Mouse (Mus musculus) ES-E14 (cell line): ENCODE results near the gene Celsr1. TPM values are rescaled to one million over a fixed set of nuclear protein-coding genes. Genes with fewer than 3 reads are reported as not detected.

Source experiments
- DNase-seq: peaks from one replicate; pipeline ENCODE4 v3.0.0-alpha.2; 2013; ENCODE audit warnings: low read depth, low spot score
- H3K27ac ChIP-seq: 2 replicates; pipeline ENCODE4 v1.5.1; 2012; ENCODE audit warnings: low read depth, mild to moderate bottlenecking, low read length, moderate library complexity, mixed read lengths; ENCODE audit not compliant: poor library complexity, insufficient read depth, severe bottlenecking
- H3K36me3 ChIP-seq: 2 replicates; pipeline ENCODE4 v1.6.1; 2012; ENCODE audit warnings: mild to moderate bottlenecking, low read length, moderate library complexity, mixed read lengths; ENCODE audit not compliant: control insufficient read depth, poor library complexity, insufficient read depth, severe bottlenecking
- H3K4me1 ChIP-seq, 2 experiments: fragments of 150-350 bp in 1 of 2; sonication (generic) in 1 of 2; 2 replicates each; pipeline ENCODE4 v1.6.1; 2012; ENCODE audit warnings: low read length in 2 of 2, mild to moderate bottlenecking in 1 of 2, mixed read lengths in 1 of 2; ENCODE audit not compliant: control insufficient read depth in 2 of 2, insufficient read depth in 2 of 2, poor library complexity in 1 of 2
- H3K4me3 ChIP-seq, 2 experiments: fragments of 150-350 bp in 1 of 2; sonication (generic) in 1 of 2; 2 replicates each; pipeline ENCODE4 v1.5.1; 2012; ENCODE audit warnings: low read length in 2 of 2, low read depth in 1 of 2, mild to moderate bottlenecking in 1 of 2, mixed read lengths in 1 of 2; ENCODE audit not compliant: insufficient read depth in 1 of 2, poor library complexity in 1 of 2, severe bottlenecking in 1 of 2
- H3K9ac ChIP-seq: 2 replicates; pipeline ENCODE4 v1.6.1; 2012; ENCODE audit warnings: low read depth, mild to moderate bottlenecking, low read length, mixed read lengths; ENCODE audit not compliant: poor library complexity, insufficient read depth, severe bottlenecking
- H3K9me3 ChIP-seq: fragments of 150-350 bp; sonication (generic); 2 replicates; pipeline ENCODE4 v1.6.1; 2012; ENCODE audit warnings: low read depth, mild to moderate bottlenecking, low read length; ENCODE audit not compliant: control insufficient read depth, insufficient read depth
- CHD2 ChIP-seq: IDR thresholded peaks from 2 replicates; pipeline ENCODE4 v1.6.1; 2014; ENCODE audit warnings: mild to moderate bottlenecking, low read depth, low read length, inconsistent platforms
- HCFC1 ChIP-seq: IDR thresholded peaks from 2 replicates; pipeline ENCODE4 v1.6.1; 2012; ENCODE audit warnings: low read length, inconsistent platforms, borderline replicate concordance; ENCODE audit not compliant: insufficient read depth
- MAFK ChIP-seq: IDR thresholded peaks from 2 replicates; pipeline ENCODE4 v1.6.1; 2014; ENCODE audit warnings: mild to moderate bottlenecking, low read depth, low read length, inconsistent platforms; ENCODE audit not compliant: insufficient read depth
- ZC3H11A ChIP-seq: IDR thresholded peaks from 2 replicates; pipeline ENCODE4 v1.6.1; 2012; ENCODE audit warnings: low read depth, mild to moderate bottlenecking, inconsistent platforms, low read length, borderline replicate concordance
- ZNF384 ChIP-seq: IDR thresholded peaks from 2 replicates; pipeline ENCODE4 v1.6.1; 2012; ENCODE audit warnings: low read depth, low read length, inconsistent platforms
- in situ Hi-C, 2 experiments: fragments of 600-800 bp; cut with MboI; formaldehyde crosslinking; loops; one replicate each; pipeline ENCODE4 v1.15.1; 2025; ENCODE audit warnings: low sequenced_read_pairs in 2 of 2, inconsistent platforms in 1 of 2; ENCODE audit not compliant: unreplicated experiment in 2 of 2
- total RNA-seq: library from RNA; depleted of rRNA; stranded (reverse); fragments of 300-350 nt; gene quantifications from 2 replicates; pipeline ENCODE4 v1.2.3, GENCODE M21; 2012

Gene Celsr1
- total RNA-seq, 1 experiment, result 12.6 TPM

DNA sequence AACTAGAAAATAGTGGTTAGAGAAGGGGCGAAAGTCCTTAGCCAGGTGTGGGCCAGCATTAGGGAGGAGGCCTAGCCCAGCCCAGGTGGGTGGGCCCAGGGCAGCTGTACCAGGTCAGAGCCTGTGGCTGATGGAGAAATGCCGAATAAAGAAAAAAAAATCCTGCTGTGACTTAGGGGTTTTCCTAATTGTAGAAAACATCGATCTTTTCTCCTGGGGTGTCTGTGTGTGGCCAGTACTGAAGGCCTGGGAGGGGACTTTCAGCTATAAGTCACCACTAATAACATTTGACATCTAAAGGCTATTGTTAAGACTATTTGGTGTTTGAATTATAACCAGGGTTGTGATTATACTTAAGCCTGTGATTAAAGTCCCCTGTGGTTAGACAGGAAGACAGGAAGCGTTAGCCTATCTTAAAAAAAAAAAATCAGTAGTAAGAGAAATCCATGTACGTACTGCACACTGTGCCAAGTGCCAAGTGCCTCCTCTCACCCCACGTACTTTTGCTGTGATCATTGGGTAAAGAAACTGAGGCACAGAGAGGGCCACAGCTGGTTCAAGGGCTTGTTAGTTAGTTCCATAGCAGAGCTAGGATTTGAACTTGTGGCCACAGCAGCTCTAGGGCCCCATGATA is 28.4 kb upstream of the Celsr1 start:
- no peak for DNase-seq
- TF ChIP-seq MAFK, result no peak
- TF ChIP-seq HCFC1, result no peak
- no peak for TF ChIP-seq ZC3H11A
- TF ChIP-seq CHD2, result no peak
- TF ChIP-seq ZNF384, result no peak
- in situ Hi-C loops, result no loop called here
- Histone ChIP-seq H3K36me3 (no peaks in the 10 kb centered on the region), H3K27ac (no peak overlapping the region), H3K4me3 (no peak overlapping the region), H3K4me1 (peaks cover 3 to 18% of the 10 kb centered on the region in 2 experiments; a peak in 2 of 4 replicates), H3K9me3 (no peaks in the 10 kb centered on the region), H3K9ac (no peak overlapping the region)

GRCm38 (mm10) chr15:86061221-86061620 is 27.6 kb upstream of the Celsr1 start:
- H3K9ac ChIP-seq, result no peak overlapping the region
- in situ Hi-C loops, result no loop called here
- TF ChIP-seq MAFK (no peak), ZC3H11A (no peak), ZNF384 (no peak), HCFC1 (no peak), CHD2 (no peak)
- no peak overlapping the region for H3K27ac ChIP-seq
- H3K4me3 ChIP-seq, result no peak overlapping the region
- no peak for DNase-seq
- H3K4me1 ChIP-seq, result peaks cover 3 to 18% of the 10 kb centered on the region in 2 experiments; a peak in 2 of 4 replicates
- no peaks in the 10 kb centered on the region for H3K9me3 ChIP-seq
- no peaks in the 10 kb centered on the region for H3K36me3 ChIP-seq

DNA sequence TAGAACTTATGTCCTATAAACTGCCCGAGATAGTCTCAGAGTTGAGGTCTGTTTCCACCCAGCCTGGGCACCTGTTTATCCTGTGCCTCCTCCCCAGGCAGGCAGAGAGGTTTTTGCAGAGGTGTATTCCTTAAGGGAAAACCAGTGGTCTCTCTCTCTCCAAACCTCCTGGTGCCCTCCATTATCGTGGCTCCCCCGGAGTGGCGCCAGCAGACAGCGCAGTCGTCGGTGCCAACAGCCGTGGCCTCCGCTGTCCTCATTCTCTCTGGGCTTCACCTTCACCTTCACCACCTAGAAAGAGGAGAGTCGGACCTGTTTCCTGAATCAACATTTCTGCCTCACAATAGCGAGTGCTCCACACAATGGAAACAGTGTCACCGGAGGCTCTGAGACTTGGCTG is 27.0 kb upstream of the Celsr1 start:
- Histone ChIP-seq H3K27ac (no peak overlapping the region), H3K36me3 (no peaks in the 10 kb centered on the region), H3K4me1 (peaks cover 3 to 18% of the 10 kb centered on the region in 2 experiments; a peak in 2 of 4 replicates), H3K4me3 (no peak overlapping the region), H3K9me3 (no peaks in the 10 kb centered on the region), H3K9ac (no peak overlapping the region)
- DNase-seq, result no peak
- no peak for TF ChIP-seq ZNF384
- TF ChIP-seq CHD2, result no peak
- no peak for TF ChIP-seq HCFC1
- no peak for TF ChIP-seq MAFK
- no peak for TF ChIP-seq ZC3H11A
- in situ Hi-C loops, result no loop called here

DNA sequence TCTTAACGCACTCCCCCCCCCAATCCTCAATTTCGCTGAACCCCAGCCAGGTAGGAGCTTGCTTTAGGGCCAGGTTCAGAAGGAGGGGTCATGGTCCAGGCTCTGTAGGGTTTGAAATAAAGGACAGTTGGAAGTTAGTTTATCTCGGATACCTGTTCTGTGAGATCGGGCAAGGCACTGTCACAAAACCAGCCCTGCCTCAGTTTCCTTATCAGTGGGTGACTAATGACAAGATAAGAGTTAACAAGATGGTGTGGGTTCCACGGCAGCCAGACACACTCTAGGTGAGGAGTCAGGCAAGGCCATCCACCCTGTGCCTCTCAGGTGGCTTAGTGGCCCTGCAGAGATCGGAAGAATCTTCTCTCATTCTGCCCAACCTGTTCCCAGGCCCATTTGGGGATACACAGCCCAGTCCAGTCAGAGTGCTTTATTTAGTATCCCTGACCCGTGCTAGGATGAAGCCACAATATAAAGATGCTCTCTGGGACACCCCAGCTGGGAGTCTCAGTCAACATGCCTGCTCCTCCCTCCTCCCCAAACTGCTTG is 26.3 kb upstream of the Celsr1 start:
- Histone ChIP-seq H3K4me3 (no peak overlapping the region; a peak in 1 of 4 replicates), H3K4me1 (peaks cover 3 to 13% of the 10 kb centered on the region in 2 experiments; a peak in 2 of 4 replicates), H3K36me3 (no peaks in the 10 kb centered on the region), H3K9me3 (no peaks in the 10 kb centered on the region), H3K27ac (no peak overlapping the region), H3K9ac (no peak overlapping the region)
- TF ChIP-seq HCFC1 (no peak), ZNF384 (no peak), MAFK (no peak), ZC3H11A (no peak), CHD2 (no peak)
- DNase-seq, result no peak
- in situ Hi-C loops, result no loop called here
